Mouse (Mus musculus) thymus, adult 2 months (tissue): Measurements from ENCODE around the gene Zfp335. TPM values are rescaled to one million over a fixed set of nuclear protein-coding genes. Genes with fewer than 3 reads are reported as not detected.

Experiments used
- DNase-seq: peaks from one replicate; pipeline ENCODE4 v3.0.0; 2021
- H3K27ac ChIP-seq: fragments of 200-500 bp; 2 replicates; pipeline ENCODE4 v1.5.1; 2012; ENCODE audit warnings: low read length, control low read depth; ENCODE audit not compliant: control insufficient read depth, insufficient read depth
- H3K27me3 ChIP-seq: fragments of 200-500 bp; 2 replicates; pipeline ENCODE4 v1.6.1; 2012; ENCODE audit warnings: mild to moderate bottlenecking, low read length, moderate library complexity, mixed read lengths; ENCODE audit not compliant: control insufficient read depth, insufficient read depth
- H3K36me3 ChIP-seq: fragments of 200-500 bp; 2 replicates; pipeline ENCODE4 v1.6.1; 2012; ENCODE audit warnings: mild to moderate bottlenecking, low read length, moderate library complexity; ENCODE audit not compliant: control insufficient read depth, insufficient read depth
- H3K4me1 ChIP-seq: fragments of 200-500 bp; replicated peaks from 2 replicates; pipeline ENCODE4 v1.6.1; 2012; ENCODE audit warnings: low read length; ENCODE audit not compliant: control insufficient read depth, insufficient read depth
- H3K4me3 ChIP-seq: fragments of 200-500 bp; 2 replicates; pipeline ENCODE4 v1.5.1; 2012; ENCODE audit warnings: mild to moderate bottlenecking, low read length, control low read depth, moderate library complexity; ENCODE audit not compliant: control insufficient read depth, insufficient read depth
- CTCF ChIP-seq: fragments of 200-500 bp; IDR thresholded peaks from 2 replicates; pipeline ENCODE4 v1.5.1; 2012; ENCODE audit warnings: mild to moderate bottlenecking, control low read depth, low read length, moderate library complexity, borderline replicate concordance; ENCODE audit not compliant: control insufficient read depth, poor library complexity, insufficient read depth; ENCODE audit errors: extremely low read depth
- POLR2A ChIP-seq: fragments of 200-500 bp; IDR thresholded peaks from 2 replicates; pipeline ENCODE4 v1.6.1; 2012; ENCODE audit warnings: mild to moderate bottlenecking, low read length, control low read depth, moderate library complexity; ENCODE audit not compliant: control insufficient read depth, poor library complexity, insufficient read depth; ENCODE audit errors: extremely low read depth
- WGBS: fragments of 180-500 bp; shearing (Covaris S2); methylation state at CpG from one replicate; pipeline ENCODE4 v1.1.7; 2018; 5-methylcytosine and 5-hydroxymethylcytosine counted together
- polyA plus RNA-seq: library from polyadenylated mRNA; depleted of rRNA; stranded (reverse); fragments of >200 nt; gene quantifications from 2 replicates; pipeline ENCODE4 v1.2.3, GENCODE M21; 2012

The Zfp335 gene
- polyA plus RNA-seq, 1 experiment, result 92.6 TPM

DNA sequence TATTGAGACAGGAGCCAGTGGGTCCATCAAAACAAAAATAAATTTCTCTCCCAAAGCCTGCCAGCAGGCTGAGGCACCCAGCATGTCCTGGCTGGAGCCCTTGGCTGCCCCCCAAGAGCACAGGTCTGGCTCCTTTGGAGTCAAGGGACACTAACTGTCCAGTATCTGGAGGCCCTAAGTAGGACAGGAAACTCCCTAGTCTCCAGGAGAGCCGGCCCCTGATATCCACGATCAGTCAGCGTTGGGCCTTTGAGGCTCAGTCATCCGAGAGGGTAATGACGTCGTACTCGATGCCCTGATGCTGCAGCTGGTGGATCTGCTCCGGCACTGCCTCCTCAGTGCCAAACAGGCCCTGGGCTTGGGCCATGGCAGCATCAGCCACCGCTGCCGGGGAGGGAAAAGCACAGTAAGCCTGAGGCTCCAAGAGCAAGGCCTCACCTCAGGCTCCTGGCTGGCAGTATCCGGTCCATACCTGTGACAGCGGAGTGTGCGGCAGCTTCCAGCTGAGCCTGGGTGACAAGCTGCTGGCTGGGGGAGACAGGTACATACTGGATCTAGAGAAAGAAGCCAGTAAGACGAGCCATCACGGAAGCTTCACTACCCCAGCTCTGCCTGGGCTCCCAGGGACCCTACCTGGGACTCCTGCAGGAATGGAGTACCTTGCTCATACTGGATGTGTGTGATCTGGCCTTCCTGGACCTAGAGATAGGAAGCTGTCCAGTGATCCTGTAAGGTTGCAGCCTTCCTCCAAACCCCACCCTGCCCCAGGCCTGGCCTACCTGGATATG lies 19.5 kb downstream of the Zfp335 start:
- Histone ChIP-seq H3K27me3 (no peaks in the 10 kb centered on the region), H3K36me3 (peaks cover 85% of the 10 kb centered on the region), H3K27ac (no peak overlapping the region), H3K4me1 (no peaks in the 10 kb centered on the region), H3K4me3 (no peak overlapping the region)
- no peak for DNase-seq
- TF ChIP-seq CTCF, result no peak
- no peak for TF ChIP-seq POLR2A
- WGBS, result 96% methylated on average over 15 of the region's 15 CpGs

DNA sequence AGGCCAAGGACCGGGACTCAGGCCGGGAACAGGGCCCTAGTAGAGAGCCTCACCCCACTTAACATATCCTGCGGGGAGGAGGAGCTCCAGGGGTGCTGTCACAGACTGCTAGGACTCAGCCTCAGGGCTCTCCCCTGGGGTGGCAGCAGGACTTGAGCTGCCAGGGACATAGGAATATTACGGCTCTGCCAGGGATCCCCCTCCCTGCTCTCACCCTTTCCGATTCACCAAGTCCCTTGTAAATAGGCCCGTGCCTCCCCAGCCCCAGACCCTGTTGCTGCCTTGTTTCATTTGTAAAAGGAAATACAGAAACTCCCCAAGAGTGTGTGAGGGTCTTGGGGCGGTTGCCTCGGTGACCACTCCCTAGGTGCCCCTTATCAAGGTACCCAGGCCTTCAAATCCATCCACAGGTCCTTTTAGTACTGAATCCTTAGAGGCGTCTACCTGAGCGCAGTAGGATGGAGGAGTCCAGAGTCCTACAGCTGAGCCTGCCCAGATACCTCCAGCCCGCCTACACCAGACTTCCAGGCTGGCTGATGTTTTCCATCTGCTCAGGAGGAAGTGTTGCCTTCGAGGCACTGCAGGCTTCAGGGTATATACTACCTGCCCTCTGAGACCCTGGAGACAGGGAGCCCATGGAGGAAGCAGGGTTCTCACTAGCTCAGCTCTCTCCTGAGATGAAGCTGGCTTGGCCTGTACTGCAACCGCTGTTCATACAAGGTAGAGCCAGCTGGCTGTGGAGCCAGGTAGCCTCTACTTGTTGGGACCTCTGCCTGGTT lies 20.3 kb downstream of the Zfp335 start:
- DNase-seq, result no peak
- Histone ChIP-seq H3K27ac (no peak overlapping the region), H3K4me1 (no peaks in the 10 kb centered on the region), H3K36me3 (peaks cover 89% of the 10 kb centered on the region), H3K4me3 (no peak overlapping the region), H3K27me3 (no peaks in the 10 kb centered on the region)
- no peak for TF ChIP-seq CTCF
- TF ChIP-seq POLR2A, result no peak
- WGBS, result 92% methylated on average over 13 of the region's 13 CpGs

DNA sequence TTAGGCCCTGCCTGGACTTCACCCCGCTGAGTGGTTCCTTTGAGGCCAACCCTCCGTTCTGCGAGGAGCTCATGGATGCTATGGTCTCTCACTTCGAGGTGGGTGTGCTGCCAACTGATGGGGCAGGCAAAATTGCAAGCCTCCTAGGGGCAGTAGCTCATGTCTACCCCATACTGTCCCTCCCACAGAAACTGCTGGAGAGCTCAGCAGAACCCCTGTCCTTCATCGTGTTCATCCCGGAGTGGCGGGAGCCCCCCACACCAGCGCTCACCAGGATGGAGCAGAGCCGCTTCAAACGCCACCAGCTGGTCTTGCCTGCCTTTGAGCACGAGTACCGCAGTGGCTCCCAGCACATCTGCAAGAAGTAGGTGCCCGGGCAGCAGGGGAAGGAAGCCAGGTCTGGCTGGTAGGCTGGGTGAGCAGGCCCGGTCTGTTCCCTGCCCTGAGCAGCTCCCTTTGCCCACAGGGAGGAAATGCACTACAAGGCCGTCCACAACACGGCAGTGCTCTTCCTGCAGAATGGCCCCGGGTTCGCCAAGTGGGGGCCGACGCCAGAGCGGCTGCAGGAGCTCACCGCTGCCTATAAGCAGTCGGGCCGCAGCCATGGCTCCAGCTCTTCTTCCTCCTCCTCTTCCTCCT lies 21.0 kb downstream of the Zfp335 start:
- H3K36me3 ChIP-seq, result peaks cover 89% of the 10 kb centered on the region

DNA sequence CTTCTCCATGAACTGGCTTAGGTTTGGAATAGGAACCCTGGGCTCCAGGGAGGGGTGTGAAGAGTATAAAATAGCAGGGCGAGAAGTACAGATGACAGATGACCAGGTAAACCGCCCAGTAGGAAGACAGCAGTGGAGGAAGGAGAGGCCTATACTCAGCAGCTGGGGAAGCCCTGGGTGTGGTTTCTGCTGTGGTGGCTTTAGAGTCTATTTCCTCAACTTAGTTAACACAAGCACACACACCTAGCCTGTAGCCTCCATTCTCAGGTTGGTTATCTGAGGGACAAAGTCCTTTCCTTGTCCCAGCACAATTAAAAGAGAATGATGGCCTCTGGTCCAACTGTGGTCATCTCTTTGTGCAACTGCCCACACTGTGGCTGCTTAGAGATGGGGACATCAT lies 21.6 kb downstream of the Zfp335 start:
- H3K4me3 ChIP-seq, result no peak overlapping the region

More for the DNA sequence above, 21.0 kb downstream of the Zfp335 start:
- Histone ChIP-seq H3K4me1 (no peaks in the 10 kb centered on the region), H3K27ac (no peak overlapping the region), H3K27me3 (no peaks in the 10 kb centered on the region), H3K4me3 (no peak overlapping the region)
- TF ChIP-seq CTCF (no peak), POLR2A (no peak)
- 94% methylated on average over 24 of the region's 24 CpGs for WGBS
- DNase-seq, result no peak

DNA sequence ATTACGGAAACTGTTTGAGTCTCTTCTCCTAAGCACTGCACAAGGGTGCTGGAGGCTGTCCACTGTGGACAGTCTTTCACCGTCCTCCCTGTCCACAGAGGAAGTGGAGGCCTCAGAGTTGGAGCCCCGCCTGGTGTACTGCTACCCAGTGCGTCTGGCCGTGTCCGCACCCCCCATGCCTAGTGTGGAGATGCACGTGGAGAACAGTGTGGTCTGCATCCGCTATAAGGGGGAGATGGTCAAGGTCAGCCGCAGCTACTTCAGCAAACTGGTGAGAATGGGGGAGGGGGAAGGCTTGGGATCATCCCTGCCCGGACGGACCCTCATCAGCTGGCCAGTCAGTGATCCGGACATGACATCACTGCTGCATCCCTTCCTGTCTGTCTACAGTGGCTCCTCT lies 22.6 kb downstream of the Zfp335 start:
- Histone ChIP-seq H3K36me3 (peaks cover 95% of the 10 kb centered on the region), H3K4me1 (no peaks in the 10 kb centered on the region), H3K27me3 (no peaks in the 10 kb centered on the region), H3K4me3 (no peak overlapping the region), H3K27ac (no peak overlapping the region)
- WGBS, result 95% methylated on average over 12 of the region's 12 CpGs
- no peak for DNase-seq
- no peak for TF ChIP-seq POLR2A

More for the DNA sequence above, 21.6 kb downstream of the Zfp335 start:
- WGBS, result 65% methylated on average over 2 of the region's 2 CpGs
- Histone ChIP-seq H3K27me3 (no peaks in the 10 kb centered on the region), H3K4me1 (no peaks in the 10 kb centered on the region), H3K36me3 (peaks cover 90% of the 10 kb centered on the region), H3K27ac (no peak overlapping the region)
- no peak for TF ChIP-seq CTCF
- TF ChIP-seq POLR2A, result no peak
- DNase-seq, result no peak

DNA sequence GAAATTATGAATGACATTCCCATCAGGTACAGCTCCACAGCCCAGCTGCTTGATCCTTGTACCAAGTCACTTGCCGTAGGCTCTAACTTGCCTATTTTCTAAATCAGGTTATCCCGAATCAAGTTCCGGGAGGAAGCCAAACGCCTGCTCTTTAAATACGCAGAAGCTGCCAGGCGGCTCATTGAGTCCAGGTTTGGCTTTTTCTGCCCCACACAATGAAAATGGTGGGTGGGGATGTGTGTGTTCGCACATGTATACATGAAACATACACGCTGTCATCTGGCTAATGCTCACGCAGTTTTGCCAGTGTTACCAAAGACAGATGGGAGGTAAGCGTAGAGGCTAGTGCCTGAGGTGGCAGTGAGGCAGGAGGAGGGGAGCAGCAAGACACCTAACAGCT lies 24.9 kb downstream of the Zfp335 start:
- TF ChIP-seq POLR2A (no peak), CTCF (no peak)
- 98% methylated on average over 10 of the region's 10 CpGs for WGBS
- H3K36me3 ChIP-seq, result peaks cover 81% of the 10 kb centered on the region
- no peak for DNase-seq
- H3K27ac ChIP-seq, result no peak overlapping the region
- no peaks in the 10 kb centered on the region for H3K27me3 ChIP-seq
- H3K4me1 ChIP-seq, result no peaks in the 10 kb centered on the region
- H3K4me3 ChIP-seq, result no peak overlapping the region
